Mouse (Mus musculus): ENCODE measurements around the gene Timp3. TPM values are rescaled to one million over a fixed set of nuclear protein-coding genes. Genes with fewer than 3 reads are reported as not detected.
"Not testable (repeated sequence)": the region's sequence is repeated elsewhere in the genome, so short reads cannot be mapped to it uniquely, and the experiment has no call there.

Timp3 gene
- total RNA-seq, 2 experiments from 2014 or later = 90.4 to 99.7 TPM

- no peak for DNase-seq (ENCODE audit: low spot score in 2 of 2)
These were observed 46.2 kb downstream of the Timp3 start for GRCm38 (mm10) chr10:86346235-86346840.

- DNase-seq (ENCODE audit: low spot score in 2 of 2) = no peak
These were observed 51.1 kb downstream of the Timp3 start for GRCm38 (mm10) chr10:86351287-86351686.

- no peak for DNase-seq (ENCODE audit: low spot score in 2 of 2)
These were observed 52.3 kb downstream of the Timp3 start for GRCm38 (mm10) chr10:86352521-86352920.

- no peak for DNase-seq (ENCODE audit: low spot score in 2 of 2)
These were observed 56.8 kb downstream of the Timp3 start for GRCm38 (mm10) chr10:86356819-86357563.

- DNase-seq (ENCODE audit: low spot score in 2 of 2) = no peak
These were observed 58.3 kb downstream of the Timp3 start for GRCm38 (mm10) chr10:86358307-86358975.

GRCm38 (mm10) chr10:86359208-86359607 lies 59.0 kb downstream of the Timp3 start:
- no peak for DNase-seq (ENCODE audit: low spot score in 2 of 2)

- no peak for DNase-seq (ENCODE audit: low spot score in 2 of 2)
These were observed 59.5 kb downstream of the Timp3 start for GRCm38 (mm10) chr10:86359699-86360098.

GRCm38 (mm10) chr10:86363669-86364309 lies 63.6 kb downstream of the Timp3 start:
- no peak for DNase-seq (ENCODE audit: low spot score in 2 of 2)

GRCm38 (mm10) chr10:86365632-86366092 lies 65.5 kb downstream of the Timp3 start:
- DNase-seq (ENCODE audit: low spot score in 2 of 2) = peak in 1 of 2 experiments; percentile 28

GRCm38 (mm10) chr10:86367346-86367745 lies 67.2 kb downstream of the Timp3 start:
- DNase-seq (ENCODE audit: low spot score in 2 of 2) = no peak

GRCm38 (mm10) chr10:86368811-86369210 lies 68.6 kb downstream of the Timp3 start:
- no peak for DNase-seq (ENCODE audit: low spot score in 2 of 2)

- no peak for DNase-seq (ENCODE audit: low spot score in 2 of 2)
These were observed 69.2 kb downstream of the Timp3 start for GRCm38 (mm10) chr10:86369346-86369745.

GRCm38 (mm10) chr10:86371561-86371960 lies 71.4 kb downstream of the Timp3 start:
- no peak for DNase-seq (ENCODE audit: low spot score in 2 of 2)

GRCm38 (mm10) chr10:86374061-86374460 lies 73.9 kb downstream of the Timp3 start:
- no peak for DNase-seq (ENCODE audit: low spot score in 2 of 2)

GRCm38 (mm10) chr10:86375903-86376302 lies 75.7 kb downstream of the Timp3 start:
- DNase-seq (ENCODE audit: low spot score in 2 of 2) = no peak

- no peak for DNase-seq (ENCODE audit: low spot score in 2 of 2)
These were observed 76.4 kb downstream of the Timp3 start for GRCm38 (mm10) chr10:86376392-86377185.

GRCm38 (mm10) chr10:86378803-86379202 lies 78.6 kb downstream of the Timp3 start:
- not testable (repeated sequence) for DNase-seq (ENCODE audit: low spot score in 2 of 2)

- no peak for DNase-seq (ENCODE audit: low spot score in 2 of 2)
These were observed 80.5 kb downstream of the Timp3 start for GRCm38 (mm10) chr10:86380626-86381025.

GRCm38 (mm10) chr10:86381150-86381921 lies 81.2 kb downstream of the Timp3 start:
- no peak for DNase-seq (ENCODE audit: low spot score in 2 of 2)

- DNase-seq (ENCODE audit: low spot score in 2 of 2) = no peak
These were observed 81.7 kb downstream of the Timp3 start for GRCm38 (mm10) chr10:86381922-86382260.
